Mouse (Mus musculus) limb, embryonic 14.5 days (tissue): ENCODE measurements around the gene Bcr. TPM values are rescaled to one million over a fixed set of nuclear protein-coding genes. Genes with fewer than 3 reads are reported as not detected.

Experiments used
- ATAC-seq: fragments of 200-750 bp; cut with Nextera tagmentation; 2 replicates; pipeline ENCODE4 v1.8.0; 2017; ENCODE audit warnings: low read depth, moderate number of reproducible peaks, moderate TSS enrichment; ENCODE audit not compliant: low FRiP score
- DNase-seq: peaks from one replicate; pipeline ENCODE4 v3.0.0-alpha.2; 2015; ENCODE audit warnings: low spot score
- H3K27ac ChIP-seq: fragments of 300-500 bp; sonication (generic); replicated peaks from 2 replicates; pipeline ENCODE4 v1.5.1; 2014; ENCODE audit warnings: low read depth, mild to moderate bottlenecking, low read length, moderate library complexity, mixed read lengths
- H3K27me3 ChIP-seq: fragments of 300-500 bp; sonication (generic); 2 replicates; pipeline ENCODE4 v1.6.1; 2014; ENCODE audit warnings: low read length, mixed read lengths; ENCODE audit not compliant: control insufficient read depth, insufficient read depth
- H3K36me3 ChIP-seq: fragments of 300-500 bp; sonication (generic); 2 replicates; pipeline ENCODE4 v1.6.1; 2014; ENCODE audit warnings: mild to moderate bottlenecking, low read length, moderate library complexity, mixed read lengths; ENCODE audit not compliant: control insufficient read depth, insufficient read depth
- H3K4me1 ChIP-seq: fragments of 300-500 bp; sonication (generic); 2 replicates; pipeline ENCODE4 v1.6.1; 2014; ENCODE audit warnings: antibody characterized with exemption, low read length, mixed read lengths; ENCODE audit not compliant: control insufficient read depth, insufficient read depth
- H3K4me2 ChIP-seq: fragments of 300-500 bp; sonication (generic); replicated peaks from 2 replicates; pipeline ENCODE4 v1.6.1; 2014; ENCODE audit warnings: low read depth, mild to moderate bottlenecking, low read length, moderate library complexity; ENCODE audit not compliant: severe bottlenecking
- H3K4me3 ChIP-seq: fragments of 300-500 bp; sonication (generic); replicated peaks from 2 replicates; pipeline ENCODE4 v1.5.1; 2014; ENCODE audit warnings: low read length
- H3K9ac ChIP-seq: fragments of 300-500 bp; sonication (generic); 2 replicates; pipeline ENCODE4 v1.6.1; 2014; ENCODE audit warnings: mild to moderate bottlenecking, low read depth, low read length, moderate library complexity; ENCODE audit not compliant: severe bottlenecking
- H3K9me3 ChIP-seq: fragments of 300-500 bp; sonication (generic); 2 replicates; pipeline ENCODE4 v1.6.1; 2016; ENCODE audit warnings: low read length; ENCODE audit not compliant: control insufficient read depth
- POLR2A ChIP-seq: fragments of 200-500 bp; IDR thresholded peaks from 2 replicates; pipeline ENCODE4 v1.8.0; 2012; ENCODE audit warnings: inconsistent platforms, mild to moderate bottlenecking, moderate library complexity, borderline replicate concordance; ENCODE audit not compliant: insufficient read depth, insufficient read length; ENCODE audit errors: extremely low read depth
- whole genome bisulfite sequencing: fragments of 180-500 bp; shearing (Covaris S2); extraction: QIAGEN DNeasy Blood & Tissue Kit; methylation state at CpG from one replicate; pipeline ENCODE4 v1.1.7; 2014; 5-methylcytosine and 5-hydroxymethylcytosine counted together
- polyA plus RNA-seq, 2 experiments: library from polyadenylated mRNA; depleted of rRNA in 1 of 2; stranded (reverse) in 1 of 2; unstranded in 1 of 2; fragments of >200 nt; fragmentation: Nextera tagmentation in 1 of 2; extraction: Ambion mirVana in 1 of 2; gene quantifications; 2 replicates each; pipeline versions ENCODE4 v1.2.1 to v1.2.3; 2012 to 2014

Bcr gene
- polyA plus RNA-seq, 2 experiments: 10.0 to 26.8 TPM

DNA sequence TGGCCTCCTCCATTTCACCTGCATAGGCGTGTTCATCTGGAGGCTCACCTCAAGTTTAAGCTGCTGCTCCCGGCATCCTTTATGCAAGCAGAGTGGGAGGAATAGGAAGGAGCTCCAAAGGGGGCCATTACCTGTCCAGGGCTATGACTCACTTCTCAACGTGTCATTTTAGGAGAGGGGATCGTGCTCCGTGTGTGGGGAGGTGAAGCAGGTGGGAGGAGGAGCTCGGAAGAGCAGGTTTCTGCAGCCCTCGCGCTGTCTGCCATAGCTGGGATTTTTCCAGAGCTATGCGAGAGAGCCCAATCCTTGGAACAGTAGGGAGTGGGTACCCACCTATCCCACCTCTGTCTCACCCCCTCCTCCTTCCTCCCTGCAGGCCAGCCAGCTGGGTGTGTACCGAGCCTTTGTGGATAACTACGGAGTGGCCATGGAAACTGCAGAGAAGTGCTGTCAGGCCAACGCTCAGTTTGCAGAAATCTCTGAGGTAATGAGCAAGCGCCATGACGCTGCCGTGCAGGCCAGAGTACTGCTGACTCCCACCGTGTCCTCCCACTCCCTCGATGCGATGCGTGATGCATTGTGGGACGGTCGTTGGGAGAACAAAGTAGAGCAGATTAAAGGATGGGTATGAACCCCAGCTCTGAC is 75.2 kb downstream of the Bcr start:
- Histone ChIP-seq H3K36me3 (peaks cover 51% of the 10 kb centered on the region), H3K27me3 (no peaks in the 10 kb centered on the region), H3K4me2 (no peak overlapping the region), H3K4me1 (no peaks in the 10 kb centered on the region), H3K27ac (no peak overlapping the region), H3K9me3 (no peaks in the 10 kb centered on the region), H3K4me3 (no peak overlapping the region), H3K9ac (no peak overlapping the region)
- ATAC-seq (no peak), DNase-seq (no peak)
- no peak for TF ChIP-seq POLR2A
- 87% methylated on average over 21 of the region's 21 CpGs for WGBS

- no peak overlapping the region for H3K4me3 ChIP-seq
- ATAC-seq: no peak
- H3K4me1 ChIP-seq: no peaks in the 10 kb centered on the region
- H3K36me3 ChIP-seq: peaks cover 55% of the 10 kb centered on the region
- no peak for TF ChIP-seq POLR2A
- no peaks in the 10 kb centered on the region for H3K9me3 ChIP-seq
- DNase-seq: no peak
- H3K27ac ChIP-seq: no peak overlapping the region
- no peaks in the 10 kb centered on the region for H3K27me3 ChIP-seq
- 78% methylated on average over 3 of the region's 3 CpGs for WGBS
- no peak overlapping the region for H3K4me2 ChIP-seq
- H3K9ac ChIP-seq: no peak overlapping the region
Measured at GRCm38 (mm10) chr10:75137148-75137547, 76.8 kb downstream of the Bcr start.

DNA sequence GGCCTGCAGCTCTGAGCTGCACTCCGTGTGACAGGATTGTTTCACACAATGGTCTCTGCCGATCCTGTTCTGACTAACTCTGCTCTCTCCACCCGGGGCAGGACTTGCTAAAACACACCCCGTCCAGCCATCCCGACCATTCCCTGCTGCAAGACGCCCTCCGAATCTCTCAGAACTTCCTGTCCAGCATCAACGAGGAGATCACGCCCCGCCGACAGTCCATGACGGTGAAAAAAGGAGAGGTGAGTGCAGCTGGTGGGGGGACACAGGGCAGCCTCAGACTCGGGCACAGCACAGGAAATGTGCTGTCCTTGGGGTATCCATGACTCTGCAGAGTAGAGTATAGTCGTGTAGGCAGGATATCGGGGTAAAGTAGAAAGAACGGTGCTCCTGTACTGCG is 84.8 kb downstream of the Bcr start:
- no peaks in the 10 kb centered on the region for H3K9me3 ChIP-seq
- no peaks in the 10 kb centered on the region for H3K4me1 ChIP-seq
- WGBS: 89% methylated on average over 17 of the region's 17 CpGs
- H3K9ac ChIP-seq: no peak overlapping the region
- DNase-seq (no peak), ATAC-seq (no peak)
- H3K4me2 ChIP-seq: no peak overlapping the region
- H3K4me3 ChIP-seq: no peak overlapping the region
- H3K36me3 ChIP-seq: peaks cover 74% of the 10 kb centered on the region
- no peak for TF ChIP-seq POLR2A
- no peak overlapping the region for H3K27ac ChIP-seq
- no peaks in the 10 kb centered on the region for H3K27me3 ChIP-seq

- Histone ChIP-seq H3K4me1 (no peaks in the 10 kb centered on the region), H3K36me3 (peaks cover 70% of the 10 kb centered on the region), H3K4me2 (no peak overlapping the region), H3K9ac (no peak overlapping the region), H3K27ac (no peak overlapping the region), H3K27me3 (no peaks in the 10 kb centered on the region), H3K4me3 (no peak overlapping the region), H3K9me3 (no peaks in the 10 kb centered on the region)
- ATAC-seq: no peak
- WGBS: 93% methylated on average over 4 of the region's 4 CpGs
- TF ChIP-seq POLR2A: no peak
- no peak for DNase-seq
Measured at GRCm38 (mm10) chr10:75146001-75146400, 85.6 kb downstream of the Bcr start.

- no peak for TF ChIP-seq POLR2A
- 82% methylated on average over 10 of the region's 10 CpGs for WGBS
- no peak overlapping the region for H3K4me3 ChIP-seq
- DNase-seq (no peak), ATAC-seq (no peak)
- H3K9me3 ChIP-seq: no peaks in the 10 kb centered on the region
- H3K4me1 ChIP-seq: no peaks in the 10 kb centered on the region
- H3K27me3 ChIP-seq: no peaks in the 10 kb centered on the region
- no peak overlapping the region for H3K4me2 ChIP-seq
- peaks cover 66% of the 10 kb centered on the region for H3K36me3 ChIP-seq
- H3K27ac ChIP-seq: no peak overlapping the region
- H3K9ac ChIP-seq: no peak overlapping the region
Measured at GRCm38 (mm10) chr10:75146619-75147018, 86.2 kb downstream of the Bcr start.

GRCm38 (mm10) chr10:75148295-75148694 is 87.9 kb downstream of the Bcr start:
- H3K4me1 ChIP-seq: no peaks in the 10 kb centered on the region
- no peaks in the 10 kb centered on the region for H3K9me3 ChIP-seq
- no peak for DNase-seq
- H3K27me3 ChIP-seq: no peaks in the 10 kb centered on the region
- H3K4me2 ChIP-seq: no peak overlapping the region
- H3K27ac ChIP-seq: no peak overlapping the region
- H3K4me3 ChIP-seq: no peak overlapping the region
- 33% methylated on average over 6 of the region's 6 CpGs for WGBS
- no peak for TF ChIP-seq POLR2A
- H3K36me3 ChIP-seq: peaks cover 57% of the 10 kb centered on the region
- no peak overlapping the region for H3K9ac ChIP-seq
- ATAC-seq: no peak
